Mouse (Mus musculus) heart, embryonic 13.5 days (tissue): ENCODE measurements around the gene Dmrtc1a. TPM values are rescaled to one million over a fixed set of nuclear protein-coding genes. Genes with fewer than 3 reads are reported as not detected.

Experiments
- polyA plus RNA-seq: library from polyadenylated mRNA; unstranded; fragments of >200 nt; fragmentation: Nextera tagmentation; extraction: Ambion mirVana; gene quantifications from 2 replicates; pipeline ENCODE4 v1.2.1, GENCODE M21; 2015

Dmrtc1a gene
- polyA plus RNA-seq, 1 experiment from 2014 or later: 0.43 TPM

Other genes with a start within 250 kb of the Dmrtc1a start
- gene Gm3880, start 221.7 kb downstream of the Dmrtc1a start, polyA plus RNA-seq: not detected in 2 replicates
- gene Gm9112, start 201.1 kb downstream of the Dmrtc1a start, polyA plus RNA-seq: not detected in 2 replicates
- not detected in 2 replicates for gene Dmrtc1b, start 200.8 kb downstream of the Dmrtc1a start, polyA plus RNA-seq
- not detected in 2 replicates for gene Dmrtc1c1, start 105.7 kb downstream of the Dmrtc1a start, polyA plus RNA-seq
- gene Dmrtc1c2, start 54.1 kb downstream of the Dmrtc1a start, polyA plus RNA-seq: not detected in 2 replicates
- not detected in 2 replicates for gene 1700031F05Rik, start 40.7 kb downstream of the Dmrtc1a start, polyA plus RNA-seq
- not detected in 2 replicates for gene 1700011M02Rik, start 218 bp upstream of the Dmrtc1a start, polyA plus RNA-seq
- gene 1700018G05Rik, start 19.7 kb upstream of the Dmrtc1a start, polyA plus RNA-seq: not detected in 2 replicates